Mouse (Mus musculus) mesoderm, embryonic 11.5 days (tissue): ENCODE measurements at regions not wholly inside any gene's neighbourhood (a gene's known extent, or its start where the extent isn't known, plus 50 kb on each side); places are given as distances from the start of the nearest gene placed in this dataset.

Experiments used
- DNase-seq: peaks from one replicate; pipeline ENCODE4 v3.0.0-alpha.2; 2012; ENCODE audit warnings: low read depth, low spot score

- DNase-seq = no peak
These were observed 80.8 kb upstream of the 4930583I09Rik start for GRCm38 (mm10) chr17:64916657-64917056.

DNA sequence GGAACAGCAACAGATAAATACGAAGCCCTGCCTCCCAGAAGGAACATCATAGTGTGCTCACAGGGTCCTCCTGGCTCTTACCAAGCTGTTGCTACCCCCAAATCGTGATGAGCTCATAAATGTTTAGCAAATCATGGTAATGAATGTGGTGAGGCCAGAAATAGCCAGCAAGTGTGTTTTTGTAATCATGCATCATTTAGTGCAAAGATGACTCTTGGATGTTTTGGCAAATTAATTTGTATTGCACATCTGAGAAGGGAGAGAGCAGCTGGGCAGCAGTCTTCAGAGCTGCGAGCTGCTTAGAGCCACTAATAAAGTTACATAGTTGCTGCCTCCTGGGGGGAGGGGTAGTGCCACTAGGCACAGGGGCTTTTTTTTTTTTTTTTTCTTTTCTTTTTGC, 79.8 kb upstream of the 4930583I09Rik start:
- no peak for DNase-seq

DNA sequence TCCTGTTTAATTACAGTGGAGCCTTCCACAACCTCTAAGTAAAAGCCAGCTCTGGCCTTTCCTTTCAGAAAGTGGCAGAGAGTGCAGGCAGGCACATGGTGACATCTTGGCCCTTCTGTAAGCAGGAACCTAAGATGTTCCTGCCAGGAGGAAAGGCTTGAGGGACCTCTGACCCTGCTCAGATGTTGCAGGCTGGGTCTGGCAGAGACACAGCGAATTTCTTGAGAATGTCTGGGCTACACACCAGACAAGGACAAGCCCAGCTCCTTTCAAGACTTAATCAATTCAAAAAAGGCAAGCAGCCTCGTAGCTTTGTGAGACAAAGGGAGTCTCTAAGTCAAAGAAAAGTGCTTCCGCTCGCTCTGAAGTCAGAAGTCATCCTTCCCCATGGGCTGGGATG, 79.2 kb upstream of the 4930583I09Rik start:
- no peak for DNase-seq

- no peak for DNase-seq
These were observed 78.4 kb upstream of the 4930583I09Rik start for GRCm38 (mm10) chr17:64914302-64914701.

DNA sequence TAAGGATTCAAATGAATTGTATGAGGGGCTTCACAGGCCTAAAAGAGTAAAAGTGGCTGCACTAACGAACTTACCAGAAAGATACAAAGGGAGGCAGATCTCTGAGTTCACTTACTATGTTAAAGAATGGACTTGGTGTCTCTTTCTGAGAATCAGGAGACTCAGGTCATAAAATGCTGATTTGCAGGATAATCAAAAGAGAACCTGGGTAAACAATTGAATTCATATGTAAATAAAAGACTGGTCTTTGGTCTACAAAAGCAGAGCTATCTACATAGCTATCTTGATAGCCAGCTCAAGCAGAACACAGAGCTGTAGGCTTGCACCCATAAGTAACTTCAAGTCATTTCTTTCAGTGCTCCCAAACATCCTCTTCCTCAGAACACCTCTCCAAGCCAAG, 72.8 kb upstream of the 4930583I09Rik start:
- no peak for DNase-seq

DNA sequence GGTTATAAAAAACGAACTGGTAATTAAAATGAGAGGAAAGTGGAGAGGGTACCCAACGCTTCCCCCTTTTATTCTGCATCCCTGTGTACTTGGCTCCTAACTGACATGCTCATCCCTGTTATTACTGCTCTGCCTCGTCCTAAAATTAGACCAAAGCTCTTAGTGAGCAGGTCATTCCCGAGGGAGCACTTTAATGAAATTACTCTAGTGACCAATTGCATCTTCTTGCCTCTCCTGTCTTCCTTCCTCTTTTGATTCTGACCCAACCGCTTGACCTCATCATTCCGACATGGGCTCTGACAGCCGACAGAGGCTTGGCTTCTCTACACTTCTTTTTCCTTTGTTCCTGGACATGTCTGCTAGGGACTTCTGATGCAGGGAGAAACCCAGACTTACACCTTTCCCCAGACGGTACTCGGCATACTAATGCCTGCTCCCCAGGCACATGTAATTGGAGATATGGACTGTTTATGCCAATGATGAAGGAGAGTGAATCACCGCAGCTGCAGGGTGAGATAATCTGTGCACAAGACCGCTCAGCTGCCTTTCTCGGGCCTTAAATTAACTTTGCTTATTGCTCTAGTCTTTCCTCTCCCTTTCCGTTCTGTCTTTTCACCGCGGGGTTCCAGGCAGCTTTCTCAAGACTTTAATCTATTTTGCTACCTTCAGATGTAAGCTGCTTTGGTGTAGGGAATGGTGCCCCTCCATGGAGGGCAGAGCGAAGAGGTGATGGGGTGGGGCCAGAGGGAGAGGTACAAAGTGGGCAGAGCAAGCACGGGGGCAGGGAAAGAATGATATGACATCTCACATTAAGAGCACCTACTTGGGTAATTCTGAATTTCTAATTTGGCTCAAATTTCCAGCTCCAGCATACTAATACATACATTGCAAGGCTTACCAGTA, 66.1 kb upstream of the 4930583I09Rik start:
- DNase-seq = no peak

DNA sequence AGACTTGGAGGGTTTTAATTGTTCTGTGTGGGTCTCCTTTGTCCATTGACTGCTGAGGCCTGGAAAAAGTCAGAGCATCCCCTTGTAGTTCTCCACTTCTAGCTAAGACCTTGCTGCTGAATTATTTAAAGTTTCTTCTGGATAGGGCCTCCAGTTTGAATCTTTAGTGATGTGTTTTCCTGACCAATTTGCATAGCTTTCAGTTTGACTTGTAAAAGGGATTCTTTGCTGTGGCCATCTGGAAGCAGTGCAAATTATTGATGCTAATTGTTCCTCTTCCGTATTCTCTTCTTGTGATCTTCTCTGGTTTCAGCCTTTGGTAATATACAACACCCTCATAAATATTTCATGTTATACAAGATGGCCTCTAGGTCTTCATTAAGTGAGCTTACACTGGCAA, 61.6 kb upstream of the 4930583I09Rik start:
- no peak for DNase-seq

- no peak for DNase-seq
These were observed 60.0 kb upstream of the 4930583I09Rik start for GRCm38 (mm10) chr17:64895886-64896285.

DNA sequence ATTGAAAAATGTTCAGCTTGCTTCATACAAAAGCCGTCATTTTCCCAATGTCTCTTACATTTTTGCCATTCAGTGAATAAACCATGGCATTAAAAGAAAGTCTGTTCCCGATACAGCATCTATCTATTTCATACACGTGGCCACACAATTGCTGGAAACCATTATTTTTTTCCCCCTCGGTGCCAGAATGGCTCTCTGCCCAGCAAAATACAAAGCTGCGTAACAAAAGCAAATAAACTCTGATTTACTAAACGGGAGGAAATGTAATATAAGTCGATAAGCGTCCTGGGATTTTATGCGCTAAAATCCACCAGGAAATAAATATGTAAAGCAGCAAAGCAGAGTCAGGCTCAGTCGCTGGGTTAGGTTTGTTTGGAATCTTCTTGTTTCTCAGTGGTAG, 59.6 kb upstream of the 4930583I09Rik start:
- DNase-seq = no peak

- no peak for DNase-seq
These were observed 57.5 kb upstream of the 4930583I09Rik start for GRCm38 (mm10) chr17:64893182-64893902.
